In genomic region chr3:86122156-86122555, GRCm38 (mm10) we compare ENCODE assay signal across 18 mouse cellular contexts. TPM values are rescaled to one million over a fixed set of nuclear protein-coding genes. Genes with fewer than 3 reads are reported as not detected.
A peak's percentile ranks its signal among the peaks of the same experiment; 100 is the strongest.
DNase-seq lines count a peak whose midpoint lies in the region; ATAC-seq and TF ChIP-seq lines count a peak whose summit lies in the region.
"Had no signal": no experiment of that assay in that cellular context is flagged by ENCODE, and none has a peak within 500 bp of the region (broad histone marks: within the 10 kb centered on the region; RNA-seq: fewer than 3 reads in every experiment).

No protein-coding gene starts in this region.

- no peak overlapping the region for H3K27ac ChIP-seq in gastrocnemius, adult 2 months
- no peak overlapping the region for H3K27ac ChIP-seq in liver, embryonic 14.5 days
- no peak overlapping the region for H3K27ac ChIP-seq in liver, embryonic 11.5 days (ENCODE audit: low read depth, low read length)
- H3K27ac ChIP-seq in embryonic facial prominence, embryonic 10.5 days (replicated peaks), result no peak overlapping the region
- H3K27ac ChIP-seq: embryonic facial prominence, embryonic 15.5 days; heart, embryonic 13.5 days; hindbrain, embryonic 13.5 days; limb, embryonic 15.5 days had no signal

- H3K4me2 ChIP-seq in liver, embryonic 14.5 days (ENCODE audit: low read depth), result no peak overlapping the region
- H3K4me2 ChIP-seq in liver, embryonic 11.5 days, result no peak overlapping the region
- H3K4me2 ChIP-seq: embryonic facial prominence, embryonic 15.5 days; heart, embryonic 13.5 days; hindbrain, embryonic 13.5 days; limb, embryonic 15.5 days had no signal

- H3K4me1 ChIP-seq in liver, embryonic 14.5 days (replicated peaks; ENCODE audit: control insufficient read depth in 2 of 2, insufficient read depth in 2 of 2, low read length in 1 of 2), result peaks cover 0 to 2% of the 10 kb centered on the region in 2 experiments; a peak in 1 of 4 replicates
- H3K4me1 ChIP-seq in liver, embryonic 11.5 days (replicated peaks; ENCODE audit: control insufficient read depth, insufficient read depth, low read length), result no peaks in the 10 kb centered on the region
- peaks cover 17% of the 10 kb centered on the region for H3K4me1 ChIP-seq in embryonic facial prominence, embryonic 10.5 days
- H3K4me1 ChIP-seq: heart, embryonic 13.5 days; limb, embryonic 15.5 days had no signal

- TF ChIP-seq EP300 in liver, embryonic 14.5 days (IDR thresholded peaks at IDR 0.05; ENCODE audit: low read depth), result no peak

- no peak overlapping the region for H3K4me3 ChIP-seq in gastrocnemius, adult 2 months
- H3K4me3 ChIP-seq in liver, embryonic 14.5 days (ENCODE audit: insufficient read depth in 1 of 2, low read depth in 2 of 2, low read length in 2 of 2), result no peak overlapping the region
- H3K4me3 ChIP-seq in liver, embryonic 11.5 days (ENCODE audit: low read depth, low read length), result no peak overlapping the region
- H3K4me3 ChIP-seq in embryonic facial prominence, embryonic 10.5 days, result no peak overlapping the region
- H3K4me3 ChIP-seq: embryonic facial prominence, embryonic 15.5 days; heart, embryonic 13.5 days; hindbrain, embryonic 13.5 days; limb, embryonic 15.5 days had no signal

- DNase-seq in gastrocnemius, adult 2 months, result no peak
- no peak for DNase-seq in gastrocnemius, postnatal 14 days
- DNase-seq in liver, embryonic 14.5 days (ENCODE audit: low read depth in 3 of 3, low spot score in 3 of 3), result no peak
- DNase-seq in liver, embryonic 11.5 days (ENCODE audit: low spot score), result no peak
- peak; percentile 25 for DNase-seq in thymus, postnatal 4 days
- DNase-seq in thymus, postnatal 14 days, result no peak
- DNase-seq in embryonic facial prominence, embryonic 10.5 days (ENCODE audit: low spot score), result no peak
- no peak for DNase-seq in adrenal gland, postnatal 36 days
- DNase-seq: cerebellum, adult 18-20 months; cerebellum, postnatal 25 days; embryo, embryonic 11 days; kidney, postnatal 10 days; lung, postnatal 14 days had no signal

- H3K9ac ChIP-seq in liver, embryonic 14.5 days (replicated peaks), result no peak overlapping the region
- no peak overlapping the region for H3K9ac ChIP-seq in liver, embryonic 11.5 days (ENCODE audit: low read depth, low read length)
- H3K9ac ChIP-seq: embryonic facial prominence, embryonic 15.5 days; heart, embryonic 13.5 days; hindbrain, embryonic 13.5 days; limb, embryonic 15.5 days had no signal

- intact Hi-C loops in gastrocnemius, adult 2 months (cut with DNase I), result loop anchor here (10.0 kb wide), 1 partner anchor 1207 kb away; no protein-coding TSS in a partner anchor
- intact Hi-C loops in gastrocnemius, postnatal 14 days (cut with DNase I; ENCODE audit: low total_unique reads), result no loop called here

- no peaks in the 10 kb centered on the region for H3K27me3 ChIP-seq in liver, embryonic 14.5 days (ENCODE audit: control insufficient read depth, insufficient read depth, low read length)
- no peaks in the 10 kb centered on the region for H3K27me3 ChIP-seq in liver, embryonic 11.5 days (replicated peaks; ENCODE audit: control insufficient read depth, insufficient read depth, low read length)
- no peaks in the 10 kb centered on the region for H3K27me3 ChIP-seq in embryonic facial prominence, embryonic 10.5 days (replicated peaks; ENCODE audit: low read depth, poor library complexity, severe bottlenecking)
- H3K27me3 ChIP-seq: embryonic facial prominence, embryonic 15.5 days; heart, embryonic 13.5 days; hindbrain, embryonic 13.5 days; limb, embryonic 15.5 days had no signal

- no peak for ATAC-seq in liver, embryonic 14.5 days (ENCODE audit: insufficient read depth)
- no peak for ATAC-seq in liver, embryonic 11.5 days (replicated peaks; ENCODE audit: low FRiP score)
- ATAC-seq: forebrain, embryonic 16.5 days had no signal

- H3K9me3 ChIP-seq in liver, embryonic 14.5 days (ENCODE audit: control insufficient read depth, low read length), result no peaks in the 10 kb centered on the region
- H3K9me3 ChIP-seq in liver, embryonic 11.5 days (ENCODE audit: control insufficient read depth, low read length), result no peaks in the 10 kb centered on the region
- H3K9me3 ChIP-seq in embryonic facial prominence, embryonic 10.5 days, result no peaks in the 10 kb centered on the region
- H3K9me3 ChIP-seq: embryonic facial prominence, embryonic 15.5 days; heart, embryonic 13.5 days; hindbrain, embryonic 13.5 days; limb, embryonic 15.5 days had no signal

- peak; percentile 22; the same call in 1 of the 2 replicates for TF ChIP-seq CTCF in gastrocnemius, adult 2 months (IDR thresholded peaks at IDR 0.05)
- TF ChIP-seq CTCF in liver, embryonic 14.5 days (IDR thresholded peaks at IDR 0.05; ENCODE audit: low read depth), result peak; percentile 50

- H3K36me3 ChIP-seq in liver, embryonic 14.5 days (replicated peaks; ENCODE audit: control insufficient read depth, insufficient read depth, low read depth), result no peaks in the 10 kb centered on the region
- peaks cover 7% of the 10 kb centered on the region for H3K36me3 ChIP-seq in liver, embryonic 11.5 days (ENCODE audit: control insufficient read depth, insufficient read depth, low read length)
- peaks cover 31% of the 10 kb centered on the region for H3K36me3 ChIP-seq in embryonic facial prominence, embryonic 10.5 days (replicated peaks)

RNA-seq across cellular contexts. Expression of gene Rps3a1, which starts 20.3 kb away (rescaled TPM):
- total RNA-seq in gastrocnemius, adult 2 months (2021), result 100 to 1,000 TPM; 405 to 499 TPM
- 100 to 1,000 TPM; 470 to 549 TPM for total RNA-seq in gastrocnemius, postnatal 14 days (2021)
- polyA plus RNA-seq in liver, embryonic 14.5 days (2012; rRNA removed), result 548 and 1,025 TPM in 2 replicates
- 946 and 980 TPM in 2 replicates for polyA plus RNA-seq in liver, embryonic 14.5 days (2014; fragmentation: Nextera tagmentation; extraction: Ambion mirVana)
- 1,618 and 1,639 TPM in 2 replicates for polyA plus RNA-seq in liver, embryonic 11.5 days (2014; fragmentation: Nextera tagmentation; extraction: Ambion mirVana)
- 1,198 and 1,219 TPM in 2 replicates for polyA plus RNA-seq in embryonic facial prominence, embryonic 10.5 days (2016; fragmentation: Nextera tagmentation; extraction: Ambion mirVana)
- 100 to 1,000 TPM; 819 TPM for total RNA-seq in adrenal gland, postnatal 36 days (2021)
